Mouse (Mus musculus) naive thymus-derived CD4-positive, alpha-beta T cell, adult 5 months (primary cell): ENCODE measurements around the gene Gtf2h1. TPM values are rescaled to one million over a fixed set of nuclear protein-coding genes. Genes with fewer than 3 reads are reported as not detected.

ENCODE experiments used
- polyA plus RNA-seq: library from polyadenylated mRNA; unstranded; fragments of 100-300 nt; shearing (Covaris generic); gene quantifications from one replicate; pipeline ENCODE4 v1.2.1, GENCODE M21; 2017

The Gtf2h1 gene
- 56.7 TPM for polyA plus RNA-seq

GRCm38 (mm10) chr7:46795287-46796205 is at the start of gene Gtf2h1, which contains the start of gene Hps5:
Gtf2h1 (plus strand) TSS chr7:46796103.
Hps5 (minus strand) TSS chr7:46796064.

DNA sequence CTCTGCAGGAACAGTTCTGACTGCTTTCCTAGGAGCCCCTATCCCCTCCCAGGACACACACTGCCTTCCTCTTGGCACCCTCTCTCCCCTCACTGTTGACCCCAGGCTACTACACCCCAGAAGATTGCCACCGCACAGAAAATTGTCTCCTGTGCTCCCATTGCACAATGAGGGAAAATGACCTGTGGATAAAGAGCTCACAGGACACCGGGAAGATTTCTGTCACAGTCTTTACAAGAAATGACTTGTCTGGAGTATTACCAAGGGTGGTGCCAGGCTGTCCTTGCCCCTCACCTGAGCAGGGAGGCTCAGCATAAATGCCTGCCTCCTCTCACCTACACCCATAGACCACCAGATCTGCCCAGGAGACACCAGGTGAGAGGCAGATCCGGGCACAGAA is 44.4 kb upstream of the Gtf2h1 start, which contains the start of gene Saa2:
Gene Saa2 (plus strand): TSS at position 301 of the 400 bp plus-strand sequence.

GRCm38 (mm10) chr7:46840787-46841525 is 45.1 kb downstream of the Gtf2h1 start, which contains the start of gene Ldha:
Ldha (plus strand) TSS chr7:46841475.

GRCm38 (mm10) chr7:46860996-46861395 is 65.1 kb downstream of the Gtf2h1 start, which contains the start of gene Ldhc:
Ldhc (plus strand) TSS chr7:46861203.

Other genes with a start within 250 kb of the Gtf2h1 start
- gene Sergef, start 156.3 kb upstream of the Gtf2h1 start, polyA plus RNA-seq: 17.9 TPM
- gene Tph1, start 123.6 kb upstream of the Gtf2h1 start, polyA plus RNA-seq: not detected
- gene Saal1, start 85.4 kb upstream of the Gtf2h1 start, polyA plus RNA-seq: 11.6 TPM
- not detected for gene Saa3, start 80.4 kb upstream of the Gtf2h1 start, polyA plus RNA-seq
- gene Saa4, start 63.5 kb upstream of the Gtf2h1 start, polyA plus RNA-seq: not detected
- not detected for gene Saa1, start 53.1 kb upstream of the Gtf2h1 start, polyA plus RNA-seq
- not detected for gene Saa2, start 44.3 kb upstream of the Gtf2h1 start, polyA plus RNA-seq
- gene Hps5, start within 50 bp of the Gtf2h1 start, polyA plus RNA-seq: 48.7 TPM
- 938 TPM for gene Ldha, start 45.4 kb downstream of the Gtf2h1 start, polyA plus RNA-seq
- gene Ldhc, start 65.1 kb downstream of the Gtf2h1 start, polyA plus RNA-seq: not detected
- gene Tsg101, start 123.9 kb downstream of the Gtf2h1 start, polyA plus RNA-seq: 96.4 TPM
- 6.1 TPM for gene Uevld, start 162.4 kb downstream of the Gtf2h1 start, polyA plus RNA-seq
- not detected for gene Gm9999, start 187.5 kb downstream of the Gtf2h1 start, polyA plus RNA-seq
- 74.5 TPM for gene Spty2d1, start 212.3 kb downstream of the Gtf2h1 start, polyA plus RNA-seq